Mouse (Mus musculus): Measurements from ENCODE around the gene Bcl2.

Bcl2 gene

DNA sequence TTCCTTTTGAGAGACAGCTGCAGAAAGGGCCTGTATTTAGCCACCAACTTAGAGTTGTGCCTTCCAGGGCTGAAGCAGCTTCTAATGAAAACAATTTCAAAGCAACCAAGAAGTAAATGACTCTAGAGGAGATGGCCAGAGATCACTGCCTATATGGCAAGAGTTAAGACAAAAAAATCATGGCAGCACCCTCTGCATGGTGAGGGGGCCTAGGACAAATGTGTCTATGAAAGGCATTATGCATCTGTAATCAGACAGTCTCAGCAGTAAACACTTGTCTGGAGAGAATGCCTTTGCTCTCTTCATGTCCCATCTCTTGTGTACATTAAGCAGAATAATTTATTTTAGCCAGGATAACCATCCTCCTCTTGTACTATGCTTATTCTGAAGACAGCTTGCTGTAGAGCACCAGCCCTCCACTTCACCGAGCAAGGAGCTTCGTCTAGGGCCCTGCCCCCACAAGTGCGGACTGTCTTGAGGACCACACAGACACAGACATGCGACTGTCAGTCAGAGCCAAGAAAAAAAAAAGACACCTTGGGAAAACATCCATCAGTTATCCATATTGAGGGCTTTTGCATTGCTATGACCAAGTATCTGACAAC lies 126.1 kb downstream of the Bcl2 start:
- no peak for DNase-seq (ENCODE audit: low read depth, low spot score)

DNA sequence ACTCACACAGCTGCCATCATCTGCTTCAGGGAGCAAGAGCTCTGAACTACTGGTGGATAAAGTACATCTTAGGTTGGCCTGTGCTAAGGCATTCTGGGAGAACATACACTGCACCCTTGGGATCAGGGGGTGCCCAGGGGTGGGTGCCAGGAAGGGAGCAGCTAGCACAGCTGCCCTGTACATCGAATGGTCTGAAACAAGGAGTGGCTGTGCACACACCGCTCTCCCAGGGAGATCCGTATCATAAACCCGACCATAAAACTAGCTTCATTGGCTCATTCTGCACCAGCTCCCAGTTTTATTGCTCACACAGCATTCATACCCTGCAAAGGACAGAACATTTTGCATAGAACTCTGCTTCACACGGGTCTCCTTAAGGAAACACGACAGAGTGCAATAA lies 127.3 kb downstream of the Bcl2 start:
- no peak for DNase-seq (ENCODE audit: low read depth, low spot score)

DNA sequence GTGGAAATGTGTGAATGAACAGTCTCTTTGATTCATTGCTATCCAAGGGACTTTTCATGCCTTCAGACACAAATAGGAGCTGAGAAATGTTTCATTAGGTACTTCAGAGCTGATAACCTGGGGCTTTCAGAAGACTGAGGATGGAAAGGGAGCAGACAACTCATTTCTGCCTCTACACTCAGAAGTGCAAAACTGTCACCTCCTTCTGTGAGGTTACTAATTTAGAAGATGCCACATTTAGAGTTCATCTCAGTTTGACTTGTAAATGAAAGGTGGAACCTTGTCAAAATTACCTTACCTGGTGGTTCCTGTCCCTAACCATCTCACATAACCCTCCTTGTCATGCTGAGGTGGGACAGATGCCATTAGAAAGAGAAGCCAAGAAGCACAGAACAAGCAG lies 128.7 kb downstream of the Bcl2 start:
- no peak for DNase-seq (ENCODE audit: low read depth, low spot score)

DNA sequence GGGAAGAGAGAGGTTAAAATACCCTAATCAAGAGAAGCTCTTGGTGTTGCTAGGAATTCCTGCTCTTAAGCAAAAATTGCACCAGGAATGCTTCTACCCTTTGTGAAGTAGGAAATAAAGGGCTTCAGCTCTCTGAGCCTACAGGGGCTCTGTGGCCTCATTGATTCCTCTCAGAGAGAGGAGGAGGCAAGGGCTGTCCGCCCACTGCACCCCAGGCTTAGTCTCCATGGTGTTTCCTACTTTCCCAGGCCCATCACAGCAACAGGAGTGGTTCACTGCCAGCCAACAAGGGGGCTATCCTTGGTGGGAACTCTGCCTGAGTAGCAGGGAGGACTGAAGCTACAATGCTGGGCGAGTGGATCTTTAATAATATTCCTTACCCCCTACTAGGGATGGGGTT lies 129.2 kb downstream of the Bcl2 start:
- no peak for DNase-seq (ENCODE audit: low read depth, low spot score)

DNA sequence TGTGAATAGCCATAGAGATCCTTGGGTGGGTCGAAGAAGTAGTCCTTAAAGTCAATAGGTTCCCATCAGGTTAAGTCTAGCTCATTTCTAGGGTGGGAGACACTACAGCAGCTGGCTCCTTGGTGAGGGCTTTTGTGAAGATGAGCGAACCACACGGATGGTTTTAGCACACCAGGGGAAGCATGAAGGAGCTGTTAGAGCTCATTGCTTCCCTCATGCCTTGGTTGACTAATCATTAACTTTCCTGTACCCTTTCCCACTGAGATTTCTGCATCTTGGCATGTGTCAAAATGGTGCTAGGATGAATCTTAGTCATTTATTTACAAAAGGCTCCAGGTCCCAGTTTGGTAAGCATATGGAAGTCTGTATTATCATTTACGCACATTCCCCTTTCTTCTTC lies 129.8 kb downstream of the Bcl2 start:
- DNase-seq (ENCODE audit: low read depth, low spot score): no peak

DNA sequence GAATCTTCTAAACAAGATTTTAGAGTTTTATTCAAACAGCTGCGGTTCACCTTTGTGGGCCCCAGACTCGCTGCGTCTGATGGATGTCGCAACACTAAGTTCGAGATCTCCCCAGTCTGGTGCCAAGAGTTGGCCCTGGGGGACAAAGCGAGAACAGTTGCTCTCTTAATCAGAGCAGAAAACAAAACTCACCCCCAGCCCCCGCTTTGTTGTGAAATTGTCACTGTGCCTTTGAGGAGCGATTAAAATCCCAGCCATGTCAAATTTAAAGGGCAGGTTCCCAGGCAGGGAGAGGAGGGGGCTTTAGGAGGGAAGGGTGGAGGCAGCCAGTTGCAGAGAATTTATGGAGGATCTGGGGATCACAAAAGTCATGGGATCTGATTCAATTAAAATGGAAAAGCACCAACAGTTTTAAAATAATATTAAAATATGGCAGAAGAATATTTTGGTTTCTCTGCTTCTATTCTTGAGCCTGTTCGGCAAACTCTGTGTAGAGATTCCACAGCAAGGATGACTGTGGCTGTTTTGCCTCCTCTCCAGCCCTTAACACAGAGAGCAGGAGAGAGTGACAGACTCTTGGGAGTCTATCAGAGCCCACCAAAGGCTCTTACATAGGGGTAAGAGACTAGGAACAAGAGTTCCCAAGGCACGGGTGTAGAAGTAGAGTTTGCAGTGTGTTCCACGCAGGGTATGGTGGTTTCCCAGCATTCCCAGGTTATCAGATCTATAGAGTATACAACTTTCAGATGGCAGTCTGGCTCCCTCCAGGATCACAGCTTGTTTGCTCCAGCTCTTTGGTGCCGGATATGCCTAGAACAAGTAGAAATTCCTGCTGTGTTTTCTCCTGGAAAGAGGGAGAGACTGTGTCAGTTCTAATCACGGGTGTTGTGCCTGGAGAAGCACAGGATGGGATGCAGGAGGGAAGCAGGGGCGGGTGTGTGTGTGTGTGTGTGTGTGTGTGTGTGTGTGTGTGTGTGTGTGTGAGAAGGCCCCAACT lies 130.5 kb downstream of the Bcl2 start:
- no peak for DNase-seq (ENCODE audit: low read depth, low spot score)

DNA sequence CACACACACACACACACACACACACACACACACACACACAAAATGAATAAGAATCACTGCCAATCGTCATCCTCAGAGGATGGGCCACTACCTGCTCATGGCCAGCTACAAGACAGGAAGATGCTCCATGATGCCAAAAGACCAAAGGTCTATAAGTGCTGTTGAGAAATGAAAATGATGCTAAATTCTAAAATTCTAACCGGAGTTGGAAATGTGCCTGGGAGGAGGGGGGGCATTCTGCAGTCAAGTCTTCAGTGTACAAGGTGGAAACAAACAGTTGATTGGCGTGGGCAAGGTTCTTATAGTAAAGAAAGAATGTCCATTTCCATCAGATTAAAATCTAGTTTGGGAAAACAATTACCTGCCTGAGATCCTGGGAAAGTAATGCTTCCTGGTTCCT lies 131.3 kb downstream of the Bcl2 start:
- DNase-seq (ENCODE audit: low read depth, low spot score): no peak

DNA sequence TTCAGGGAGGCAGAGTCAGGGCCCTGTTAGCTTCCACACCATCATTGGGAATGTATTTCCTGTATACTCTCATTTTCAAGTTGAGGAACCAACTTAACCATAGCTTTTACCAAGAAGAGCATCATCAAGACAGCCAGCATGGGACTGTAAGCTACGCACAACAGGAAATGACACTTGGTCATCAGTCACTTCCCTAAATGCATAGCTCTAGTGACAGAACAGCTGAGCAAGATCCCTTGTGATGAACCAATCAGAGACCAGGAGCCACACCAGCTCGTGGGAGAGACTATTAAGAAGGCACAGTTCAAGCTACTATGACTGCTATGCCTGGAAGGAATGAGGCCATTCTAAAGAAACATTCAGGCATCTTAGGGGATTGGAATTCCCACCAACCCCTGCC lies 132.3 kb downstream of the Bcl2 start:
- no peak for DNase-seq (ENCODE audit: low read depth, low spot score)

DNA sequence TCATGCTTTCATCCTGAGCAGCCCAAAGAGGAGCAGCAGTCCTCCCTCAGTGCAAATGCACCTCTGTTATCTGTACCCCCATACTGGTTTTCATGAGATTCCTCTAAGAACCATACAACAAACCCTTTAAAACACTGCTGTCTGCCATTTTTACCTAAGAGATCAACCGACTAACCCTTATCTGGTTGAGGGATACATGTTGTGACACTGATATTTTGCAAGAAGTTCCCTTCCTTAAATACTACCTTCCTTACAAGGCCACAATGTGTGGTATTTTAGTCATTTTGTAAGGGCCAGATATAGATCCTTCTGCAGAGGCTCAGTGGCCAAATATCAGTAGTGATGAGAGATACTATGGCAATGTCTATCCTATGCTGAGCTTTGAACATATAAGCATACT lies 134.3 kb downstream of the Bcl2 start:
- DNase-seq (ENCODE audit: low read depth, low spot score): no peak

DNA sequence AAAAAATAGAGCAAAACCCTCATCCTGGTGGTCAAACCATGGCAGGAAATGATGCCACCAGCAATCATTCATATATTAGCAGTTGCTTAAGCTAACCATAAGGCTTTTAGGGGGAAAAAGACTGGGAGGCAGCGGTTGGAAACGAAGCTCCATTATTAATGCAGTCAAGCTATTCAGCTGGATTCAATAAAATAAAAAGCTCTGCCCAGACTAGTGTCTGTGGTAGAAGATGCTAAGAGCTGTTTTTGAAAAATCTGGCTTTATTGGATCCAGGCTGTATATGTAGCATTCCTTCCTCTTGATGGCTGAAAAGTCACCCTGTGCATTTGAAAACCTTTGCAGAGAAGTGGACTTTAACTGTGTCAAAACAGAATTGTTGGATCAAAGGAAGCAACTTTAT lies 141.6 kb downstream of the Bcl2 start:
- DNase-seq (ENCODE audit: low read depth, low spot score): no peak

DNA sequence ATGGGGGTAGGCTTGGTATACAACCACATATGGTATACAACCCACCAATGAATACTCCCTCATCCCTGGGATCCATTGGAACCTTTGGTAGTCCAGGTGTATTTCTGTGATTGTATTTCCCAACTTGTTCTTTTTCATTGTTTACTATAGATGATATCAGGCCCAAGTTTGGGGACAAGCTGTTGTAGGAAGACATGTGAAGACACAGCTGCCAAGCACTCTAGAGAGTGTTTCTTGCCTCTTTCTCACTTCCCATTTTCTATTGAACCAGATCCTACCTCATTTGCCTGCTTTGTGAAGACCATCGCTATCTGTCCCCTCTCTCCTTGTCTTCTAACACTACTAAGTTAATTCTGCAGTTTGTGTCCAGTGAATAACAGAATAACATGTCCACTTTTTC lies 143.2 kb downstream of the Bcl2 start:
- no peak for DNase-seq (ENCODE audit: low read depth, low spot score)

DNA sequence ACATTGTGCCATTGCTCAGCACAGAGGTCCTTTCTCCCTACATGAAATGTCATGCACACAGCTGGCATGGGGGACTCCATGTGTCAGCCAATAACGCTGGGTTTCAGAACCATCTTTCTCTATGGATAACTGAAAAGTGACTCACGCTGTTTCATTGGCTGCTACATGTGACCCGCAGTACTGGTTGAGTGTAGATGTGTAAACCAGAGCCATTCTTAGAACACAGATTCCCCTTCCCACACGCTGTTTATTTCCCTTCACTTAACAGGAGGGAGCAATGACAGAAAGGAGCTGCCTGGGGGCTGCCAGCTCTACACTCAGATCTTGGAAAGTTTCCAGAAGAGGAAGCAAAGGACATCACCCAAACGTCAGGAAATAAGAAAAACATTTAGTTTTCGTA lies 143.7 kb downstream of the Bcl2 start:
- no peak for DNase-seq (ENCODE audit: low read depth, low spot score)

DNA sequence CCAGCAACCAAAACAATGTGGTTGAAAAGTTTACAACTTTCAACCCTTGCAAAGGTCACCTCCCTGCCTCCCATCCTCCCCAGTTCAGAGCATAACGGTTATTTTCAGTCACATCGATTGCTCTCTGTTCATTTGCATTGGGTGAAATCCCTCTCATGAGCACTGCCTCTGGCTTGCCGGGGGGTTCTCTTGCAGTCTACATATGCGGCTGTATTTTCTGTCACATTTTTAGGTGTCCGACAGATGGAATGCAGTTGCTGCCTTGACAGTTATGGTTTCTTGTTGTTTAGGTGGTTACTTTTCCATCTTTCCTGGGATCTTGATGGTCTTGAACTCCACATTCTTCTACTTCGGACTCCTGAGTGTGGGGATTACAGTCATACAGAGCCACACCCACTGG lies 144.4 kb downstream of the Bcl2 start:
- no peak for DNase-seq (ENCODE audit: low read depth, low spot score)

DNA sequence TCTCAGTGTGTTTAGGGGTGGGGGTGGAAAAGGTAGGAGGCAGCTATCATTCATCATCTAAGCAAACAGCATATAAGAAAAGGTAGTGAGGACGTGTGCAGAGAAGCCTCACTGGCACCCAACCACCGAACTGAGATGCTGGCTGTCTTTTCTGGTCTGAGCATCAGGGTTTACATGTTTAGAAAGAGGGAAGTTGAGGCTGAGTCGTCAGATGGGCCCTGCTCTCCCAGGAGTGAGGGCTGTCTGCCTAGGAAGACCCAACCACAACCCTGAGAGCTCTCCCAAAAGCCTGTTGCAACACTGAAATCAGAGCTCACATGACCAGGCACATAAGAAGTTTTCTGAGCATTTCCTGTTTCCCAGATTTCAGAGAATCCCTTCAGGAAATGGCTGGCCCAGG lies 145.2 kb downstream of the Bcl2 start:
- no peak for DNase-seq (ENCODE audit: low read depth, low spot score)

DNA sequence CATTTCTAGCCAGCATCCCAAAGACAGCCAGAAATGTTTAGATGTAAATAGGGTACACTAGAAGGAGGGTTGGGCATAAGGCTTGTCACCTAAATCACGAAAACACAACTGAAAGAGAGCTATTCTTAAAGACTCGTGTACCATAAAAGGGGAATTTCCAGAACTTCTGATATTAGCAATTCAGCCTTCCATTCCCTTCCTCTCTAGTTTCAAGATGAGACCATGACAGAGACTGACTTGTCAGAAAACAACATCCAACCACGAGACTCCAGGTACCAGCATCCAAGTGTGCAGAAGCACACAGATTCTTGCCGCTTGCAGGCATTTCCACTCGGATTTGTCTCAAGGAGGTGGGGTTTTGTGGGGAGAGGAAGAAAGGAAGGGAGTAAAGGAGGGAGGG lies 146.6 kb downstream of the Bcl2 start:
- no peak for DNase-seq (ENCODE audit: low read depth, low spot score)

DNA sequence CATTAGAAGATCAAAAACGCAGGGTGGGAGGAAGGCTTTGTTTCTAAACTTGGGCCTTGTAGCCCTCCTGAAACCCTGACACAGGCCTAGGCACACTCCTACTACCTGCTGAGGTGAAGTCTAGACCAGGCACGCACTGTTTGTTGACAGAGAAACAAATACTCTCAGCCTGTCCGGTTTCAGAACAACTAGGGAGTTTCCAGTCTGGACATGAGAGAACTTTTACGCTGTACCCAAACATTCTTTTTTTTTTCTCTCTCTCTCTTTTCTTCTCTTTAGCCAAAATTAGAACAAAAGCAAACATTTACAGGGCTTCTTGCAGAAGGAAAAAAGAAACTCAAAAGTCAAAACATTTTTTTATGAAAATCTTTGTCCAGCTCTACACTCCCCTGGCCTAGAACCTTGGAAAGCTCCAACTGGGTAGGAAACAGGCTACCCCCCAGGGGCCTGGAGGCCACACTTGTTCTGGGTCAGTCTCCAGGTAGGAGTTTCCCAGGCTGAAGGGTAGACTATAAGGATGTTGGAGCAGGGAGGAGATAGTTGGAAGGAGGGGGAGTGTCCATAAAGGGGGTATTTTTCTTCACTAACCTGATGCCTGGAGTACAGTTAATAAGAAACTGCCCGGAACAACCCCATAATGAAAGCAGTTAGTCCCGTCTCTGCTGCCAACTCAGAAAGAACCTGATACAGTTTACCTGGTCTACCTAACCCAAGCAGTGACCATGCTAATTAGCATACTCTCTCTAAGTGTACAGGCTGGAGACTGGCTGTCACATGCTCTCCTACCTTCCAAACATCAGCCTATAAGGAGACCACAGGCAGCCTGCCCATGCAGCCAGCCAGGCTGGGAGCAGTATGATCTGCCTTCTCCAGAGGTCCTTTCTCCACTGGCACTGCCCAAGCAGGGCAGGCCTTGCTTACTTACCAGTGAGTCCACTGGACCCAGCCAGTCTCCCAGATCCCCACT lies 147.7 kb downstream of the Bcl2 start:
- no peak for DNase-seq (ENCODE audit: low read depth, low spot score)

DNA sequence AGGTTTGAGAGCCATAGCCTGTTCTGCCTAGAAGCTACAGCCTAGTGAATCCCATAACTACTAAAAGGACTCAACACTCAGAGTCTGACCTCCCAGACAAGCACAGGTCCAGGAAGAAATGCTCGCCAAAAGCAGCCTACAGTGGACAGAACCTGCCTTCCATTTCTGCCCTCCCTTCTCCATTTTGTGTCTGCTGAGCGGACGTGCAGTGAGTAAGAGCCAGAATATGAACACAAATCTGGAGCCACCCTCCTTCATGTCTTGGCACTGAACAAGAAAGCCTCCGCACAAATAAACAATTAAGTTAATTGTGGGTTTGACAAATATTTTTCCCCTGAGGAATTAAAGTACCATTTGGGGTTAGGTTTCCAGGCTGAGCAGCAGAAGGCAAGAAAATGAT lies 148.8 kb downstream of the Bcl2 start:
- peak; percentile 9 for DNase-seq (ENCODE audit: low read depth, low spot score)

DNA sequence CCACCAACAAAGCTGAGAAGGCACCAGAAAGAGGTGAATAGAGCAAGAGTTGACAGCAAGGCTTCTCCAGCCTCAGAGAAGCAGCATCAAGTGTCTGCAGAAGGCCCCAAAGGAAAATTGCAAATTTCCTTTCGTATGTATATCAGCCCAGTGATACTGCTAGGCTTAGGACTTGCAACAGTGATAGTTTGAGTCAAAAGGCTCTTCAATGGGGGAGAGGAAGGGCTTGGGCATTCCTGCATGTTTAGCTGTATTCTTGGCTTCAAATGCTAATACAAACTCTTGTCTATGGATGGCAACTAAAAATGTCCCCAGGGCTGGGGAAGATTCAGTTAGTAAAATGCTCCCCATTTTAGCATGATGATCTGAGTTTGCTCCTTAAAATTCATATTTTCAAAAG lies 149.6 kb downstream of the Bcl2 start:
- peak; percentile 88 for DNase-seq (ENCODE audit: low read depth, low spot score)

DNA sequence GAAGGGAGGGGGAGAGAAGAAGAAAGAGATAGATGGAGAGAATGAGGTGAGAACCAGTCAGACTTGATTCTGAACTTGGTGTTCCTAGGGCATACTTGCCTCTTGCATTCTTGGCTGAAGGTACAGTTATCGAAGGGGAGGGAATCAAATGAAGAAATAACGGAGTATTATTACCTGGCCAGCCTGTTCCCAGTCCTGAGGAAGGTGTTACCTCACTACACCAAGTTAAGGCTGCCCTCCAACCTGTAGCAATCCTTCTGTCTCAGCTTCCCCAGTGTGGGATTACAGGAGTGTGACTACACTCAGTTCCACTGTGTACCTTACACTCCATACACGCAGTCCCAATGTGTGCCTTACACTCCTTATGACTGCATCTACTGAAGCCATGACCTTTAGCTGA lies 151.3 kb downstream of the Bcl2 start:
- no peak for DNase-seq (ENCODE audit: low read depth, low spot score)

DNA sequence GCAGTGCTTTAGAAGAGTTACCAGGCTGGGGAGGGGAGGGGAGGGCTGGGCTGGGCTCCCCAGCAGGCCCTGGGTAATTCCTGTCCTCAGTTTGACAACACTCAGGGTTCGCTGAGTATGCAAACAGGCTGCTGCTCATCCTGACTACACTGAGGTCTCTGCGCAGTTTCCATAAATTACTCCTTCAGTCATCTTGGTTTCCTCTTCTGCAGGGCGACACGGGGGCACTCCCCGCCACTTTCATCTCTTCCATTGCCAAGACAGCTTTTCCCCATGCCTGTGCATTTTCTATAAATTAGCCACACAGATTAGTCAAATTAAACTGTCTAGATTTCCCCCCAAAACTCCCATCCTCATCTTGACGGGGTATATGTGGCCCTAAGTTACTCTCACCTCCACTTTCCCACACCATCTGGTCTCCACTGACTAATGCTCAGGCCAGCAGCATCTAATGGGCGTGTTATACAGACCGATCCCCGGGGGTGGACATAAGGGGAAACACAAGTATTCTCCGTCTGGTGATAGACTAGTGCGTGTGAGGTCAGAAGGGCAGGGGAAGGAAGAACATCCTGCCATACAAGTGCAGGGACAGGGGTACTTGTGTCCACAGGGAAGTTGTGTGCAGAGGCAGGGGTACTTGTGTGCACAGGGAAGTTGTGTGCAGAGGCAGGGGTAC lies 152.9 kb downstream of the Bcl2 start:
- DNase-seq (ENCODE audit: low read depth, low spot score): no peak

DNA sequence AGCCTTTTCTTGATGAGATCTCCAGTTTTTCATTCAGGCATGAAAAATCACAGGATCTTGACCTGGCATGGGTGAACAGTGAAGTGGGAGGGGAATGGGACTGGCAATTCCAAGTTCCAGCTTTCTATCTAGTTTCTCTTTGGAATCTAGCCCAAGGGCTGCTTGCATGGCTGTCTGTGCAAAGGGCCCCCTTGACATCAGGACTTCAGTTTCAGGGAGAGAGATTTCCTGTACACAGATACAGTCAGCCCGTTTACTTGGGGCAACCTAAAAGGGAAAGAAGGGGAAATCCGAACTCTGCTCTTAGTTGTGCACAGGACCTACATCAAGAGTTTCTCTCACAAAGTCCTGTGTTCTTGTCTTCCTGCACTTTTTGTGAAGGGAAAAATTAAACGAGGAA lies 154.0 kb downstream of the Bcl2 start:
- no peak for DNase-seq (ENCODE audit: low read depth, low spot score)

All from R1 (cell line).